Comparison of ENCODE assay signal across 8 mouse cellular contexts in genomic region chr5:44268524-44268923, GRCm38 (mm10). TPM values are rescaled to one million over a fixed set of nuclear protein-coding genes. Genes with fewer than 3 reads are reported as not detected.
DNase-seq lines count a peak whose midpoint lies in the region; ATAC-seq lines count a peak whose summit lies in the region.
"Not testable (repeated sequence)": the region's sequence is repeated elsewhere in the genome, so short reads cannot be mapped to it uniquely, and the experiment has no call there.

No protein-coding gene starts in this region.

- not testable (repeated sequence) for H3K4me2 ChIP-seq in embryonic facial prominence, embryonic 14.5 days (ENCODE audit: low read depth, low read length); hindbrain, embryonic 14.5 days (replicated peaks)

- peak; percentile 10 to 16 for DNase-seq in B cell, adult 2 months
- peak; percentile 41 for DNase-seq in adrenal gland, adult 2 months
- DNase-seq in cerebellum, adult 8-10 months = peak; percentile 48
- peak; percentile 73 for DNase-seq in embryonic facial prominence, embryonic 14.5 days (ENCODE audit: low spot score)
- peak; percentile 69 for DNase-seq in hindbrain, embryonic 14.5 days (ENCODE audit: low spot score)
- peak; percentile 75 for DNase-seq in layer of hippocampus, adult 9-10 months (ENCODE audit: low spot score)
- DNase-seq in lung, postnatal 10 days = peak; percentile 58
- DNase-seq in right cerebral cortex, adult 2 months (ENCODE audit: low spot score in 2 of 2) = peak; percentile 40 to 62

- WGBS in embryonic facial prominence, embryonic 14.5 days = 45% methylated on average over 2 of the region's 3 CpGs
- 48% methylated on average over 2 of the region's 3 CpGs for WGBS in hindbrain, embryonic 14.5 days

- not testable (repeated sequence) for H3K9me3 ChIP-seq in embryonic facial prominence, embryonic 14.5 days (ENCODE audit: control insufficient read depth, low read length); hindbrain, embryonic 14.5 days (ENCODE audit: control insufficient read depth, low read length)

- not testable (repeated sequence) for H3K27ac ChIP-seq in embryonic facial prominence, embryonic 14.5 days (replicated peaks; ENCODE audit: low read depth, low read length); hindbrain, embryonic 14.5 days

- H3K4me1 ChIP-seq in embryonic facial prominence, embryonic 14.5 days (ENCODE audit: control insufficient read depth, insufficient read depth, low read length); hindbrain, embryonic 14.5 days (replicated peaks; ENCODE audit: control insufficient read depth, insufficient read depth, low read length): not testable (repeated sequence)

- not testable (repeated sequence) for H3K4me3 ChIP-seq in embryonic facial prominence, embryonic 14.5 days (ENCODE audit: low read depth, low read length); hindbrain, embryonic 14.5 days (replicated peaks; ENCODE audit: low read length)

- H3K9ac ChIP-seq in embryonic facial prominence, embryonic 14.5 days (ENCODE audit: low read depth, low read length); hindbrain, embryonic 14.5 days: not testable (repeated sequence)

- H3K36me3 ChIP-seq in embryonic facial prominence, embryonic 14.5 days (ENCODE audit: control insufficient read depth, insufficient read depth, low read length); hindbrain, embryonic 14.5 days (replicated peaks; ENCODE audit: control insufficient read depth, insufficient read depth): not testable (repeated sequence)

- H3K27me3 ChIP-seq in embryonic facial prominence, embryonic 14.5 days (replicated peaks; ENCODE audit: control insufficient read depth, insufficient read depth, low read length); hindbrain, embryonic 14.5 days (ENCODE audit: control insufficient read depth, insufficient read depth, low read length): not testable (repeated sequence)

- not testable (repeated sequence) for ATAC-seq in embryonic facial prominence, embryonic 14.5 days (ENCODE audit: low read depth); hindbrain, embryonic 14.5 days (ENCODE audit: low FRiP score)

RNA-seq across cellular contexts. Expression of gene Tapt1, which starts 42.1 kb away (rescaled TPM):
- total RNA-seq in adrenal gland, adult 2 months (2021) = 10 to 100 TPM; 46.3 to 64.1 TPM
- 16.9 and 22.6 TPM in 2 replicates for polyA plus RNA-seq in adrenal gland, adult 2 months (2012; rRNA removed)
- 34.5 and 37.6 TPM in 2 replicates for polyA plus RNA-seq in embryonic facial prominence, embryonic 14.5 days (2014; fragmentation: Nextera tagmentation; extraction: Ambion mirVana)
- 35.7 and 39.1 TPM in 2 replicates for polyA plus RNA-seq in hindbrain, embryonic 14.5 days (2014; fragmentation: Nextera tagmentation; extraction: Ambion mirVana)

Comparison
In these comparisons a context has a peak if more than half of its experiments do, and no peak if none do; other contexts are left out.
1. DNase-seq: peak in every context shown above with its lines; median percentile 75 in layer of hippocampus, adult 9-10 months; 73 in embryonic facial prominence, embryonic 14.5 days; 69 in hindbrain, embryonic 14.5 days; 58 in lung, postnatal 10 days; 51 in right cerebral cortex, adult 2 months; 48 in cerebellum, adult 8-10 months; 41 in adrenal gland, adult 2 months; 13 in B cell, adult 2 months.